Mouse (Mus musculus) thymus, adult 2 months (tissue): ENCODE measurements around the gene Ghr. TPM values are rescaled to one million over a fixed set of nuclear protein-coding genes. Genes with fewer than 3 reads are reported as not detected.

ENCODE experiments used
- DNase-seq: peaks from one replicate; pipeline ENCODE4 v3.0.0; 2021
- H3K27ac ChIP-seq: fragments of 200-500 bp; 2 replicates; pipeline ENCODE4 v1.5.1; 2012; ENCODE audit warnings: low read length, control low read depth; ENCODE audit not compliant: control insufficient read depth, insufficient read depth
- H3K27me3 ChIP-seq: fragments of 200-500 bp; 2 replicates; pipeline ENCODE4 v1.6.1; 2012; ENCODE audit warnings: mild to moderate bottlenecking, low read length, moderate library complexity, mixed read lengths; ENCODE audit not compliant: control insufficient read depth, insufficient read depth
- H3K36me3 ChIP-seq: fragments of 200-500 bp; 2 replicates; pipeline ENCODE4 v1.6.1; 2012; ENCODE audit warnings: mild to moderate bottlenecking, low read length, moderate library complexity; ENCODE audit not compliant: control insufficient read depth, insufficient read depth
- H3K4me1 ChIP-seq: fragments of 200-500 bp; replicated peaks from 2 replicates; pipeline ENCODE4 v1.6.1; 2012; ENCODE audit warnings: low read length; ENCODE audit not compliant: control insufficient read depth, insufficient read depth
- H3K4me3 ChIP-seq: fragments of 200-500 bp; 2 replicates; pipeline ENCODE4 v1.5.1; 2012; ENCODE audit warnings: mild to moderate bottlenecking, low read length, control low read depth, moderate library complexity; ENCODE audit not compliant: control insufficient read depth, insufficient read depth
- CTCF ChIP-seq: fragments of 200-500 bp; IDR thresholded peaks from 2 replicates; pipeline ENCODE4 v1.5.1; 2012; ENCODE audit warnings: mild to moderate bottlenecking, control low read depth, low read length, moderate library complexity, borderline replicate concordance; ENCODE audit not compliant: control insufficient read depth, poor library complexity, insufficient read depth; ENCODE audit errors: extremely low read depth
- POLR2A ChIP-seq: fragments of 200-500 bp; IDR thresholded peaks from 2 replicates; pipeline ENCODE4 v1.6.1; 2012; ENCODE audit warnings: mild to moderate bottlenecking, low read length, control low read depth, moderate library complexity; ENCODE audit not compliant: control insufficient read depth, poor library complexity, insufficient read depth; ENCODE audit errors: extremely low read depth
- WGBS: fragments of 180-500 bp; shearing (Covaris S2); methylation state at CpG from one replicate; pipeline ENCODE4 v1.1.7; 2018; 5-methylcytosine and 5-hydroxymethylcytosine counted together
- polyA plus RNA-seq: library from polyadenylated mRNA; depleted of rRNA; stranded (reverse); fragments of >200 nt; gene quantifications from 2 replicates; pipeline ENCODE4 v1.2.3, GENCODE M21; 2012

Gene Ghr
- polyA plus RNA-seq, 1 experiment: 7.3 TPM

- DNase-seq: no peak
- TF ChIP-seq CTCF (no peak), POLR2A (no peak)
- 96% methylated on average over 2 of the region's 2 CpGs for WGBS
- no peak overlapping the region for H3K4me3 ChIP-seq
- H3K36me3 ChIP-seq: no peaks in the 10 kb centered on the region
- no peaks in the 10 kb centered on the region for H3K4me1 ChIP-seq
- H3K27ac ChIP-seq: no peak overlapping the region
- no peaks in the 10 kb centered on the region; the same call in 1 of the 2 replicates for H3K27me3 ChIP-seq
Measured at GRCm38 (mm10) chr15:3580216-3580615, 3.1 kb downstream of the Ghr start.

GRCm38 (mm10) chr15:3578286-3578980 is 4.9 kb downstream of the Ghr start:
- DNase-seq: no peak
- Histone ChIP-seq H3K36me3 (no peaks in the 10 kb centered on the region), H3K4me1 (no peaks in the 10 kb centered on the region), H3K4me3 (no peak overlapping the region), H3K27me3 (no peaks in the 10 kb centered on the region; the same call in 1 of the 2 replicates), H3K27ac (no peak overlapping the region)
- TF ChIP-seq CTCF: no peak
- no peak for TF ChIP-seq POLR2A
- WGBS: 78% methylated on average over 5 of the region's 5 CpGs

- Histone ChIP-seq H3K36me3 (no peaks in the 10 kb centered on the region), H3K4me1 (no peaks in the 10 kb centered on the region), H3K27me3 (no peaks in the 10 kb centered on the region), H3K27ac (no peak overlapping the region), H3K4me3 (no peak overlapping the region)
- no peak for TF ChIP-seq CTCF
- no peak for TF ChIP-seq POLR2A
- 100% methylated on average over 2 of the region's 2 CpGs for WGBS
- DNase-seq: no peak
Measured at GRCm38 (mm10) chr15:3569178-3569903, 14.0 kb downstream of the Ghr start.

- no peaks in the 10 kb centered on the region for H3K4me1 ChIP-seq
- WGBS: 88% methylated on average over 4 of the region's 4 CpGs
Measured at GRCm38 (mm10) chr15:3564570-3564969, 18.7 kb downstream of the Ghr start.

GRCm38 (mm10) chr15:3563929-3564516 is 19.3 kb downstream of the Ghr start:
- Histone ChIP-seq H3K27ac (no peak overlapping the region), H3K27me3 (no peaks in the 10 kb centered on the region), H3K4me1 (no peaks in the 10 kb centered on the region), H3K4me3 (no peak overlapping the region), H3K36me3 (no peaks in the 10 kb centered on the region)
- TF ChIP-seq POLR2A: no peak
- TF ChIP-seq CTCF: no peak
- DNase-seq: no peak
- WGBS: 86% methylated on average over 7 of the region's 7 CpGs

More at GRCm38 (mm10) chr15:3564570-3564969, 18.7 kb downstream of the Ghr start:
- TF ChIP-seq CTCF: no peak
- TF ChIP-seq POLR2A: no peak
- H3K4me3 ChIP-seq: no peak overlapping the region
- no peaks in the 10 kb centered on the region for H3K36me3 ChIP-seq
- no peak for DNase-seq
- H3K27ac ChIP-seq: no peak overlapping the region
- no peaks in the 10 kb centered on the region for H3K27me3 ChIP-seq

GRCm38 (mm10) chr15:3563473-3563872 is 19.8 kb downstream of the Ghr start:
- no peaks in the 10 kb centered on the region for H3K4me1 ChIP-seq

More at GRCm38 (mm10) chr15:3563473-3563872, 19.8 kb downstream of the Ghr start:
- no peaks in the 10 kb centered on the region for H3K27me3 ChIP-seq
- H3K4me3 ChIP-seq: no peak overlapping the region
- H3K27ac ChIP-seq: no peak overlapping the region
- no peak for DNase-seq
- TF ChIP-seq POLR2A (no peak), CTCF (no peak)
- H3K36me3 ChIP-seq: no peaks in the 10 kb centered on the region
- 91% methylated on average over 1 of the region's 1 CpGs for WGBS
